Mouse (Mus musculus): ENCODE measurements around the gene Hmgb1.

Hmgb1 gene

DNA sequence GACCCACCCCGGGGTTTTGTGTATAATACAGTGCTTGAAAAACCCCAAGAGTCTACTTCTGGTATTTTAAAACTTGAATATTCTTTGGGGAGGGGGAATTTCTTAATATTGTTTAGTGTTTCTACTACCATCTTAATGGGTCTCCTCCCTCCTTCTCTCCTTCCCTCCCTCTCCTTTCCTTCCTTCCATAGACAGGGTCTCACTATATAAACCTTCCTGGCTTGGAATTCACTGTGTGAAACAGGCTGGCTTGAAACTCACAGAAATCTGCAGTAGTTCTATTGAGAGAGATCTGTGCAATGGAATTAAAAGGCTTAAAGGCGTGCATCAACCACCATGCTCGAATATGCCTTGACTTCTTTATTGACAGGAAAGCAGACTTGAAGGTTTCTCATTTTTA lies 1.5 kb upstream of the Hmgb1 start:
- DNase-seq (ENCODE audit: low spot score in 2 of 2), result no peak

DNA sequence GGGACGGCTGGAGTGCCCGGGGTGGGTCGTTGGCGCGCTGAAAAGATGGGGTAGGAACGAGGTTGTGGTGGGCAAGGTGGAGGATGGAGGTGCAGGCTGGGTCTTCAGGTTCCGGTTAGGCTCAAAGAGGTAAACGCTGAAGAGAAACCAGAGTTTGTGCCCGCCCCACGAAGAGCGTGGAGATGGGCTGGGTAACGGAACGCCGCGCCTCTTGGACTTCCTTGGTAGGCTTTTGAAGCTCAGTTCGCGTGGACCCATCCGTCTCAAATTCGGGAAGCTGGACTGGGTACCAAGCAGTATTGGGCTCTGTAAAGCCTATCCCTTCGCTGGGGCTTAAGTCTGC lies 526 bp upstream of the Hmgb1 start:
- peak in 1 of 2 experiments; percentile 46 for DNase-seq (ENCODE audit: low spot score in 2 of 2)

DNA sequence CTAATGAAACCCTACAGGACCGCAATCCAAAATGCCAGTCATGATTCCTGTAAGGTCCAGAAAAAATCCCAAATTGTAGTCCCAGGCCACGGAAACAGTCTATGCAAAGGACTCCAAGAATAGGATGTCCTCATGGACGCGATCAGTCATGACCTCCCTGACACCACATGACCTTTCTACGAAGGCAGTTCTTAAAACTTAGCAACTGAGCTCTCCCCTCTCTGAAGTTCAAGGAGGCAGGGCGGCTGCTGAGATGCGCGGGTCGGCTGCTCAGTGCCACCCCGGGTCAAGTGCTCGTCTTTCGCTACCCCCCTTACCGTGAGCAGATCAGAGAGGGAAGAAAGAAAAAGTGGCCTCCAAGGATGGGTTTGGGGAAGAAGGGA lies 577 bp downstream of the Hmgb1 start:
- no peak for DNase-seq (ENCODE audit: low spot score in 2 of 2)

DNA sequence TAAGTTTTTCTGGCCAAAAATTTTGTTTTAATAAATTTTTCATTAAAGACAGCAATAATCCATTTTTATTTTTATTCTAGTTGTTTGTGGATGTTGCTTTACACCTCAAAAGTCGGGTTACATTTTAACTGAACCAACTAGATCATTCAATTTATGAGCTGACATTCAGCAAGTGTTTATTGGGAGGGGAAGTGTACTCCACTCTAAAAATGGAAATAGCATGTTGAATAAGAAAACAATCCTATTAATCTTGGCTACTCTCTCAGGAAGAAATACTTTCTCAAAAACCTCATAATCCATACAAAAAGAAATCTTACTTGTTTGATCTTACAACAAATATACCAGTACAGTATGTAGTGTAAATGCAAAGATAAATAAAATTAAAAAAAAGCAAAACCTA lies 1.2 kb downstream of the Hmgb1 start:
- no peak for DNase-seq (ENCODE audit: low spot score in 2 of 2)

DNA sequence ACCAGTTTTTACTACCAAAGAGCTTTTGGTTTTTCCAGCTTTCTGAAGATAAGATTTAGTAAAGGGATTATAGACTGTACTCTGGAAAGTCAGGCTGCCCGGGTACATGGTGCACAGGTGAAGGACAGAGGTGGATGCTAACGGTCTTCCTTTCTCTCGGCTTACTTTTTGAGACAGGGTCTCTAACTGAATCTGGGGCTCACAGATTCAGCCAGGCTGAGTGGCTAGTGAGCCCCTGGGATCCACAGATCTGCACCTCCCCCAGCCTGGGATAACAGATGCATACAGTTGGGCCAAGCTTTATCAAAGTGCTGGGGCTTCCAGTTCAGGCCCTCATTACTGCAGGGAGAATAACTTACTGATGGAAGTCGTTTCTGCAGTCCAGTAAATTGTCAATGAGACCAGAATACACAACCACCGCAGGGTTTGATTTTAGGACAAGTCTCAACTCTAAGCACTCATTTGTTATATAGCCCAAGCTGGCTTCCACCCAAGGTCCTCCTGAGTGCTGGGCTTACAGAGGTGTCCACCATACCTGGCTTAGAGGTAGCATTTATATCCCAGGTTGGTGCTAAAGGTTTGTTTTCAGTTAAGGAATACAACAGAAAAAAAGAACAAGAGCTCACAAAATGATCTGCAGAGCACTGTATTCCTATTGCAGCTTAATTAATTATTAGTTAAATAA lies 2.0 kb downstream of the Hmgb1 start:
- no peak for DNase-seq (ENCODE audit: low spot score in 2 of 2)

DNA sequence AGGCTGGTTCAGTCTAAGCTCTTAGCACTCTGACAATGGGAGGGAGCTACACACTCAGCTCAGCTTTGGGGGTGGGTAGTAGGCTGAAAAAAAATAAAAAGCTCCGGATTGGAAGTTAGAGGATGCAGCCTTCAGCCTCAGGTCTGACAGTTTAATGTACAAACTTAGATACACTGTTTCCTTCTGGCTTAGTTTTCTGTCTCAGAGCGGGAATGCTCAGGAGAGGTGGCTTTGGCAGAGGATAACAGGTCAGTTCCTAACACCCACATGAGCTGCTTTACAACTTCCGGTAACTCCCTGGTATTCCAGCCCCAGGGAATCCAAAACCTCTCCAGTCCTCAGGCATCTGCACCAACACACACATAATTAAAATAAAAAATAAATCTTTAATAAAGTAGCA lies 4.5 kb downstream of the Hmgb1 start:
- no peak for DNase-seq (ENCODE audit: low spot score in 2 of 2)

DNA sequence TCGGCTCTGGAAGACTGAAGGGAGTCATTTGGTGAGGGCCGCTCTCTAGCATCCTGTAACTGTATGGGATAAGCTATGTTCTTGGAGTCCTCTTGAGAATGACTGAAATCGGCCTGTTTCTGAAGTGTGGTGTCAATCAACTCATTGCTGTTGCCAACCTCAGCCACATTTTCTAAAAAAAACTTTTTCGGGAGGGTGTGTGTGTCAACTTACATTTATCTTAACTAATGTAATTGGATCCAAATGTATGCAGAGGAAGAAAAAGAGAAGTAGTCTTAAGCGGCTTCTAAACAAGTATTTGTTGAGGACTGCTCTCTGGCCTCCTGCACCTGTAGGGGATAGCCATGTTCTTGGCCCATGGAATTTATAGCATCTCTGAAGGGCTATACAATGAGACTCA lies 6.2 kb downstream of the Hmgb1 start:
- DNase-seq (ENCODE audit: low spot score in 2 of 2), result no peak

DNA sequence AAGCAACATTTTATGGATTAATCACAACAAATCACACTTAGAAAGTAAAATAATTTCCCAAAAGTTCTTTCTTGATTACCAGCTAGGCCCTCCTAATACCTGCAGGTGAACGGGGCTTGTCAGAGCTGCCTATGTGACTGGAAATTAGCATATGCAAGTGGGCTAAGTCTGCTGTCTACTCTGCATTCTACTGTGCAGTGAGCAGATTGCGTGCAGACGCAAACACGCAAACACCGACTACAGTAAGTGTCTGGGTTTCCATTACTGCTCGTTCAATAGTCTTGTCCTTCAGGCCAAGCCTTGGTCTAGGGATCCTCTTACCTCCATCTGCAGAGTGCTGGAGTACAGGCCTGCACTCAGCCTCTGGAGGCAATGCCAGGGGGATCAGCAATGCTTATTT lies 8.6 kb downstream of the Hmgb1 start:
- no peak for DNase-seq (ENCODE audit: low spot score in 2 of 2)

DNA sequence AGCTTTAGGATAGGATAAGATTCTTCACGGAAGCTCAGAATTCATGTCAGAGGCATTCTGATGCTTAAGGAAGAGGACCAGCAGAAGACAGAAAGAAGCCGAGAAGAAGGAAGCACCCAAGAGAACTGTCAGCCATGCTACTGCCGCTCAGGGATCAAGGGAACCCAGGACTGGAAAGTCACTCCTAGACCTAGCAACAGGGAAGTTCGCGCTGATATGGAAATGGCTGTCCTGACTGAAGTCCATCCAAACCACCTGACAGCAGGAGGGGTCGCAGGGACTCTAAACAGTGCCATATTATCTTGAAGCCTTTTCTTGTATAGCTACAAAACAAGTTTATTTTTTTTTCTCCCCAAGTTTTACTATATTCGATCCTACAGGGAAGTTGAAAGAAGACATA lies 9.8 kb downstream of the Hmgb1 start:
- DNase-seq (ENCODE audit: low spot score in 2 of 2), result no peak

DNA sequence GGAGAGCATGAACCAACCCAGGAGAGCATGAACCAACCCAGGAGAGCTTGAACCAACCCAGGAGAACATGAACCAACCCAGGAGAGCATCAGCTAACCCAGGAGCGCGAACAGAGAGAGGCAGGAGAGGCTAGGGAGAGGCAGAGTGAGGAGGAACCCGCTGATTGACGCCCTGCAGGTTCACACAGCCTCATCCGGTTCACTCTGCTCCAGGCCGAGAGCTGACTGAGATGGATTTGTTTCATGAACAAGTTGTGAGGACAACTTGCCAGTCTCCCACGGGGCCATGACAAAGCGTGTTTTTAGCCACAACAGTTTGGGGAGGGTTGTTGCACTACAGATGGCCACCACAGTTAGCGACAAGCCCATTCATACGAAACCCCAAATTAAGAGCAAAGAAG lies 12.0 kb downstream of the Hmgb1 start:
- DNase-seq (ENCODE audit: low spot score in 2 of 2), result no peak

DNA sequence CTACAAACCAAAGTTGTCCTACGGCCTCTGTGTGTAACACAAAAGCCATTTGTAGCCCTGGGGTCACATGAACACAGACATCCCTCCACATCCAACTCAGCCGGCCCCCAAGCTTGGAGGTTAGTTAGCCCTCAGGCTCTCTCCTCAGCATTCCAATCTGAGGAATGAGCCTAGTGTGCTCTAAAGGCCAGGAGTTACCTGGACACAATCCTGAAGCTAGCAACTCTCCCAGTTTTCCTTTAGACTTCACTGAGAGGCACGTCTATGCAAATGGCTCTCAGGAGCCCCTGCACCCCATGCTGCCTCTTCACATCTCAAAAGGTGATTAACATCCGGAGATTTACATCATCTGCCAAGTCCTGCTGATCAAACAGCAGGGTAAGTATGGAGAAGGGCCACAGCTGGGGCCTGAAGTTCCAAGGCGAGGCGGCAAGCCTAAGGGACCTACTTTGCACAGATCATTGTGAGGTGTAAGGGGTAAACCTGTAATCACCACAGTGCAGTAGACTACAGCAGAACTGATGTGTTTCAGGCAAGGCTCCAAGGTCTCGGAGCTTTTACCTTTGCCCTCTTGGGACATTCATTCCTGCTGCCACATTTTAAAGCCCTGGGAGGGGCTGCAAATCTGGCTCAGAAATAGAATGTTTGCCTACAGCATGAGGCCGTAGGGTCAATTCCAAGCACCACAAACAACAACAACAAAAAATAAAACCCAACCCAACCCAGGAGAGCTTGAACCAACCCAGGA lies 13.3 kb downstream of the Hmgb1 start:
- no peak for DNase-seq (ENCODE audit: low spot score in 2 of 2)

DNA sequence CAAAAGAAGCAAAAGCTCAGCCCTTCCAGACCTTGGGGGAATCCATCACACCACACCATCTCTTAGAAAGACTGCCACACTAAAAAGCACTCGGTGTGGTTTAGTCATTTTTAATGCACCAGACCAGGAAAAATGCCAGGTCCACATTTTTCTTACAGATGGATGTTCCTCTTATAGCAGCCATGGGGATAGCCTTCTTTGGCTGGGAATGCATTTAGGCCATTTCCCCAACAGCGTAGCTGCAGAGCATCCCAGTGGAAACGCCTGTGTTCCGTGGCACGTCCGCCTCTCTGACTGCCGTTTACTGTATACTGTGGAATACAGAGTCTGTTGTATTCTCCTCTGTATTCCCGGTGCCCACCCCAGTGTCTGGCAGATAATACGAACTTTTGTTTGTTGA lies 15.5 kb downstream of the Hmgb1 start:
- DNase-seq (ENCODE audit: low spot score in 2 of 2), result peak; percentile 25 to 35

DNA sequence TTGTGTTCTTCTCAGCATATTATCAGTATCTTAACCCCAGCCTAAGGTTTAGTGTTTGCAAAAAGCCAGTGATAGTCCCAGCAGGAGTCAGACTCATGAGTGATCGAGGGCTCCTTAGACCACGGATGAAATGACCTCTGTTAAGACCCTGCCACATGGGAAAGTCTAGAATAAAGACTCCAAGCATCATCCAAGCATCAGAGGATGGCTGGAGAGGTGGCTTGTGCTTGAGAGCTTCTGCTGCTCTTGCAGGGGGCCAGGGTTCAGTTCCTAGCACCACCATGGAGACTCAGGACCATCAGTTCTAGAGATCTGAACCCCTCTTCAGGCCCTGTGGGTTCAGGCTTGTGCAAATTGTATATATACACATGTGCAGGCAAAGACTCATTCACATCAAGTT lies 16.2 kb downstream of the Hmgb1 start:
- DNase-seq (ENCODE audit: low spot score in 2 of 2), result no peak

DNA sequence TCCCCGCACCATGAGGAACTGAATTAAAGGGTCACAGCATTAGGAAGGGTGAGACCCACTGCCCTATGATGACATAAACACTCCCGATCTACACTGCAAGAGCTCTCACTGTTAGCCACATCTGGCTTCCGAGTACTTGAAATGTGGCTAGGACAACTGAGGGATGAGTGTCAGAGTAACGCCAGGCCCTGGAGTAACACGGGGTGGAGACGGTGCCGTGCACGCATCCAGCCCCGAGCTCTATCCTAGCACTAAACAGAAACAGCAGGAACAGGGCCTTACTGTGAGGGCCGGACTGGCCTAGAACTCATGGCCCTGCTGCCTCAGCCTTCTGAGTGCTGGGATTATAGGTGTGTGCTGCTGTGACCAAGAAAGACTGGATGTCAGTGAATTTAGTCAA lies 18.3 kb downstream of the Hmgb1 start:
- DNase-seq (ENCODE audit: low spot score in 2 of 2), result no peak

DNA sequence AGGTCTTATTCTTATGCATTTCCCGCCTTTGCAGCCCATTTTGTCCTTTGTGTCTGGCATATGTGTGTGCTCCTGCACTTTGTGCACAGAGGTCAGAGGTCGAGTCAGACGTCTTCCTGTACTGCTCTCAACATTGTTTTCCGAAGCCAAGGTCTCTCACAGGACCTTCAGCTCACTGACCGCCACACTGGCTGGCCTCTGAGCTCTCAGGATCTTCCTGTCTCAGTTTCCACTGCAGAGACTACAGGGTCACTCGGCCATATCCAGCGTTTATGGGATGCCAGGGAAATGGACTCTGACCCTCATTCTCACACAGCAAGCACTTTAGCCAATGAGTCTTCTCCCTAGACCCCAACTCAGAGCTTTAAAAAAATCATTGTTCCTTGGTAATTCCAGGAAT lies 19.4 kb downstream of the Hmgb1 start:
- no peak for DNase-seq (ENCODE audit: low spot score in 2 of 2)

DNA sequence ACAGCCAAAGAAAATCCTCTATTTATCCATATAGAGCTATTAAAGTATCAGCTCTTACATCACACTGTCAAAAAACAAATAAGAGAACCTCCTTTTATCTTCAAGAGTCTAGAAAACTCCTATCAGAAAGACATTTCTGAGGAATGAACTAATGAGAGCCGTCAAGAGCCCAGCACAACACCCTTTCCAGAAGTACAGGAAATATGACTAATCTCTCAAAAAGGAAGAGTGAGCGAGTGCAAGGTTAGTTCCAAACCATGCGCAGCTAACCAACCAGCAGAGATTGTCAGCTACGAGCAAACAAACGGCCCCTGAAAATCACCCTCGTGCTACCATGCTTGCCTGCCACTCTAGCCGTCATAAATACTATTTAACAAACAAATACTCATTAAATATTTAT lies 21.4 kb downstream of the Hmgb1 start:
- no peak for DNase-seq (ENCODE audit: low spot score in 2 of 2)

DNA sequence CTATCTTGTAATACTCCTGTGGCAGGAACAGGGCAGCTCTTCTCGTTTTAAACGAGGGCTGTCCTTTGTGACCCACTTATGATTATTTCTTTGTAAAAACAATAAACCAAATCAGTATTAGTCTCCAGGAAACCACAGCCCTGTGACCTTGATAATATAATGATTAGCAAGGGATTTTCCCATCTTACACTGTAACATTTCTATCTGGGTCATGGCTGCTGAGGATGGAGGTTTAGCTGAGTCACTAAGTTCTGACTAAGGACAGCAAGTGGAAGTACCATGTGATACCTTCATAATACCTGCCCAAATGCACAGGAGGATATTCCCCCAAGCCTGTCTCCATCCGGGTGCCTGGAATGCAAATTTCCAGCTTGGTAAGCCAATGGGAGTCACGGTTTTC lies 23.8 kb downstream of the Hmgb1 start:
- DNase-seq (ENCODE audit: low spot score in 2 of 2), result no peak

DNA sequence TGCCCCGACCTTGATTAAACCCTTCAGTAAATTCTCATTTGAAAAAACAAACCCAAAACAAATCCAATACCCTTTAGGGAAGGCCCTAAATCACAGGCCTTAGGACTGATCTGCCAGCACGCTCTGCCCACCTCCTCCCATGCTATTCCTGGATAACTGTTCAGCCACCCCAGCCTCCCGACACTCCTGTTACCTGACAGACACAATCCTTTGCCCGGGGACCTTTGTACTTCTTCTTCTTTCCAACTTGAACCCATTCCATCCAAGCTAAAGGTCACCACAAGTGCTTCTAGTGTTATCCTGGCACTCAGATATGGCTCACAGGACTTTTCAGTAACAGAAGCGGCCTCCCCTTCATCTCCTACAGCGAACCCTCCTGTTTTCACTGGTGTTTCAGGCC lies 25.3 kb downstream of the Hmgb1 start:
- no peak for DNase-seq (ENCODE audit: low spot score in 2 of 2)

DNA sequence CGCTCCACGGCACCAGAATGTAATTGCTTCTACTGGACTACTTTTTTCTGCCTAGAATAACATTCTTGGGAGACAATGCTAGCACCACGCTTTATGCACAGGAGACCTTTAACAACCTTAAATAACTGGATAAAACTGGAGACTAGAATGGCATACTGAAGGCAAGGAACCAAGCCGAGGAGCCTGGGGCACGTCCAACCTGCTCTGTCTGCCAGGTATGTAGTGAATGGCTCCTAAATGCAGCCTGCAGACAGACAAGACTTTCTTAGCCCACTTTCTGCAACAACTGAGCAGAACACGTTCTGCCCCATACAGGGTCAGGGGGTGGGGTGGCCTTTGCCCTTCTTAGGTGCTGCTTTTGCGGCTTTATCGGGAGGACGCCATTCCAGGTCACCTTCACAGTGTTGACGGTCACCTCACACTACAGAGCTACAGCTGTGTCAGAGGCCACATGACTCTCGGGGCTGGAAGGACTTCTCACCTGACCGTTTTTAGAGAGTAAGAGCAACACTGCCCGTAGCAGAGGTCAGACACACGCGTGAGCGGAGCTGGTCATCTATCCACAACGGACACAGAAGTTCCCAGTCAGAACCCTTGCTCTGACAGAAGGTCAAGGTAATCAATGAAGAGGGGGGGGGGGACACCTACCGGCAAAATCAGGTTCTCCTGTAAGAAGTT lies 27.3 kb downstream of the Hmgb1 start:
- no peak for DNase-seq (ENCODE audit: low spot score in 2 of 2)

DNA sequence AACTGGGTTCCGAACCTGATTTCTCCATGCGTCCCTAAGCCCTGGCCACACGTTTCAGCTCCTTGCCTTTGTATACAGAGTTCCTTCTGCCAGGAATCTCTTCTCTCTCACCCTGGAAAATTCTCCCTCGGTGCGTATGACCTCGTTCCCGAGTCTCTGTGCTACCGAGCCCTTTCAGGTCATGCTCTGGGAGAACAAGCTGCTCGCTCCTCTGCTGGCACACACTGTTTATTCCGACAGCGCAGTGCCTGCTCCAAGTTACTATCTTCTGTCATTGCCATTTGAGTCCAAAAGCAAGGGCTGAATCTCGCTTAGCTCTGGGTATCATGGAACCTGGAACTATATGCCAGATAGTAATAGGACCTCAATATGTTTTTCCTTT lies 31.5 kb downstream of the Hmgb1 start:
- DNase-seq (ENCODE audit: low spot score in 2 of 2), result no peak

DNA sequence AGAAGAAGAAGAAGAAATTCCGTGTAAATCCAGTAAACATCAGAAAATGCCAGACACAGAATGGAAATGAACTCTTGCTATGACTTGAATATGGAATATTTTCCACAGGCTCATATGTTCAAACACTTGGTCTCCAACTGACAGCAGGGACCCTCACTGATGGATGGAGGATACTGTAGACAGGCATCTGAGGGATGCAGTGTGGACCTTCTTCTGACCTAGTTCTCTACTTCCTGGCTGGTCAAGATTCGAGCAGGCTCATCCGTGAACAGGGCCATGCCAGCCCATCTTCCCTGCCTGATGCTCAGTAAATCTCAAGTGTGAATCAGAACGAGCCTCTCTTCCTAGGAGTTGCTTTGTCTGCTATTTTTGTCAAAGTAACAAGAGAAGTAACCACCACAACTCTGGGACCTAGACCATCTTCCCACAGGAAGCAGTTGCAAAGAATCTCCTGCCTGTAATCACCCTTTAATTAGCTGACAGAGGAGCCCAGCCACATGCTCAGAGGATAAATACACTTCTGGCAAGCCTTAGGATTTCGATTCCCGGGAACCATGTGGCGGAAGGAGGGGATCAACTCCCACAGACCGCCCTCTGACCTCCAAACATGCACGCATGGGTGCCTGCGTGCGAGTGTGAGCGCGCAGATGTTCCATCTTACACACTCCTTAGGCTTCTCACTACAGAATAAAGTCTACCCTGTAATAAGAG lies 32.1 kb downstream of the Hmgb1 start:
- peak in 1 of 2 experiments; percentile 16 for DNase-seq (ENCODE audit: low spot score in 2 of 2)

DNA sequence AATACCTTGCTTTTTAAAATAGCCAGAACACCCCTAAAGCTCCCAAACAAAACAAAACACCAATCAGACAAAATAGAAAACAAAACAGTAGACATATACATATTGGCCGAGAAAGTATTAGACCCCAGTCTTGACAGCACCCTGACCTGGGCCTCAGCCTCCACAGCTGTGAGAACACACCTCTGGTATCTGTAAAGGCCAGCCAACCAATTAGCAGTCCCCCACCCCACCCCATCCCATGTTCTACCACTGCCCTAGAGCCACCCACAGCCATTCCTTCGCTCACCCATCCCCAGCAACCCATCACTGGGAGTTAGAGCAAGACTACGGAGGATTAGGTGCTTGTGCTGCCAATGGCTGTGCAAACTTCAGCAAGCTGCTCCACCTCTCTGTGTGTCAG lies 33.4 kb downstream of the Hmgb1 start:
- no peak for DNase-seq (ENCODE audit: low spot score in 2 of 2)
